Comparison of ENCODE assay signal across 23 mouse cellular contexts in genomic region chr1:11881706-11882105, GRCm38 (mm10).
DNase-seq lines count a peak whose midpoint lies in the region; ATAC-seq and TF ChIP-seq lines count a peak whose summit lies in the region.
"Had no signal": no experiment of that assay in that cellular context is flagged by ENCODE, and none has a peak within 500 bp of the region (broad histone marks: within the 10 kb centered on the region; RNA-seq: fewer than 3 reads in every experiment).

No protein-coding gene starts in this region.

- no peaks in the 10 kb centered on the region for H3K9me3 ChIP-seq in lung, embryonic 14.5 days (ENCODE audit: low read depth, low read length)
- no peaks in the 10 kb centered on the region for H3K9me3 ChIP-seq in lung, embryonic 16.5 days (ENCODE audit: control insufficient read depth, low read length)
- H3K9me3 ChIP-seq: embryonic facial prominence, embryonic 10.5 days; embryonic facial prominence, embryonic 12.5 days; forebrain, embryonic 13.5 days; forebrain, embryonic 15.5 days; G1E had no signal

- H3K27ac ChIP-seq in lung, embryonic 14.5 days (ENCODE audit: low read depth), result peak overlapping the region; percentile 55; the same call in 1 of the 2 replicates
- no peak overlapping the region for H3K27ac ChIP-seq in lung, embryonic 16.5 days (ENCODE audit: low read length)
- H3K27ac ChIP-seq: embryonic facial prominence, embryonic 10.5 days; embryonic facial prominence, embryonic 12.5 days; forebrain, embryonic 13.5 days; forebrain, embryonic 15.5 days had no signal

- H3K4me1 ChIP-seq in lung, embryonic 14.5 days (ENCODE audit: insufficient read depth), result no peaks in the 10 kb centered on the region
- H3K4me1 ChIP-seq in lung, embryonic 16.5 days (replicated peaks; ENCODE audit: control insufficient read depth, insufficient read depth, low read length), result no peaks in the 10 kb centered on the region
- no peaks in the 10 kb centered on the region for H3K4me1 ChIP-seq in lung, adult 2 months (ENCODE audit: control insufficient read depth, insufficient read depth, low read length)
- H3K4me1 ChIP-seq: embryonic facial prominence, embryonic 10.5 days; embryonic facial prominence, embryonic 12.5 days; forebrain, embryonic 13.5 days; forebrain, embryonic 15.5 days had no signal

- no peaks in the 10 kb centered on the region for H3K27me3 ChIP-seq in lung, embryonic 14.5 days (ENCODE audit: insufficient read depth, low read length)
- H3K27me3 ChIP-seq in lung, embryonic 16.5 days (ENCODE audit: control insufficient read depth, insufficient read depth, low read depth, low read length), result no peaks in the 10 kb centered on the region
- H3K27me3 ChIP-seq: CH12.LX; embryonic facial prominence, embryonic 12.5 days; forebrain, embryonic 13.5 days; forebrain, embryonic 15.5 days; Patski had no signal

- no peak for TF ChIP-seq POLR2A in lung, adult 2 months (IDR thresholded peaks at IDR 0.05; ENCODE audit: borderline replicate concordance, extremely low read depth, low read depth, low read length)

- no peaks in the 10 kb centered on the region for H3K36me3 ChIP-seq in lung, embryonic 14.5 days (ENCODE audit: insufficient read depth)
- no peaks in the 10 kb centered on the region for H3K36me3 ChIP-seq in lung, embryonic 16.5 days (ENCODE audit: control insufficient read depth, insufficient read depth, low read length)
- H3K36me3 ChIP-seq: embryonic facial prominence, embryonic 10.5 days; embryonic facial prominence, embryonic 12.5 days; forebrain, embryonic 15.5 days; G1E had no signal

- TF ChIP-seq CTCF in lung, embryonic 14.5 days (IDR thresholded peaks at IDR 0.05; ENCODE audit: low read depth), result no peak
- TF ChIP-seq CTCF in lung, adult 2 months (IDR thresholded peaks at IDR 0.05; ENCODE audit: insufficient read depth, low read length), result no peak

- H3K4me3 ChIP-seq in lung, embryonic 14.5 days (ENCODE audit: low read depth, low read length), result no peak overlapping the region
- no peak overlapping the region for H3K4me3 ChIP-seq in lung, embryonic 16.5 days (ENCODE audit: low read length)
- H3K4me3 ChIP-seq in lung, adult 2 months (replicated peaks; ENCODE audit: extremely low read depth, low read depth, low read length), result no peak overlapping the region
- H3K4me3 ChIP-seq: embryonic facial prominence, embryonic 10.5 days; embryonic facial prominence, embryonic 12.5 days; forebrain, embryonic 13.5 days; forebrain, embryonic 15.5 days had no signal

- ATAC-seq in lung, embryonic 14.5 days (ENCODE audit: insufficient read depth), result peak; percentile 74; the same call in 1 of the 2 replicates
- peak; percentile 82 for ATAC-seq in lung, embryonic 16.5 days (ENCODE audit: low read depth)
- ATAC-seq: activated CD4-positive, CD25-positive, alpha-beta regulatory T cell, adult 4 months; CD4-positive, CD25-positive, alpha-beta regulatory T cell, adult 4 months; forebrain, embryonic 13.5 days; forebrain, embryonic 15.5 days; Patski had no signal

- no peak overlapping the region for H3K9ac ChIP-seq in lung, embryonic 14.5 days
- H3K9ac ChIP-seq in lung, embryonic 16.5 days (ENCODE audit: low read length), result no peak overlapping the region
- H3K9ac ChIP-seq: embryonic facial prominence, embryonic 12.5 days; forebrain, embryonic 13.5 days; forebrain, embryonic 15.5 days had no signal

- no peak overlapping the region for H3K4me2 ChIP-seq in lung, embryonic 14.5 days
- no peak overlapping the region for H3K4me2 ChIP-seq in lung, embryonic 16.5 days (ENCODE audit: low read depth, low read length)
- H3K4me2 ChIP-seq: embryonic facial prominence, embryonic 12.5 days; forebrain, embryonic 13.5 days; forebrain, embryonic 15.5 days had no signal

- WGBS in lung, embryonic 14.5 days, result 12% methylated on average over 2 of the region's 2 CpGs
- WGBS in lung, embryonic 16.5 days, result 9% methylated on average over 2 of the region's 2 CpGs
- WGBS in lung, adult 2 months, result 11% methylated on average over 2 of the region's 2 CpGs

- DNase-seq in lung, embryonic 14.5 days, result peak; percentile 58
- no peak for DNase-seq in lung, postnatal 14 days
- DNase-seq in lung, adult 2 months, result no peak
- DNase-seq in mesoderm, embryonic 11.5 days (ENCODE audit: low read depth, low spot score), result peak; percentile 8
- DNase-seq: adrenal gland, adult 8-10 months; adrenal gland, postnatal 14 days; adrenal gland, postnatal 36 days; B cell, adult 2 months; cerebellum, adult 11-12 months; cerebellum, adult 2 months; cerebellum, adult 9-10 months; cerebellum, postnatal 10 days; cerebellum, postnatal 25 days had no signal

Comparison
In these comparisons a context has a peak if more than half of its experiments do, and no peak if none do; other contexts are left out.
1. DNase-seq: peak in lung, embryonic 14.5 days (single experiment) and mesoderm, embryonic 11.5 days (single experiment); none in lung, postnatal 14 days (single experiment) and lung, adult 2 months (single experiment).